Mouse (Mus musculus): Measurements from ENCODE around the gene 4930562C15Rik.

Gene 4930562C15Rik

GRCm38 (mm10) chr16:4894201-4894908 lies 59.1 kb downstream of the 4930562C15Rik start:
- DNase-seq: peak; percentile 95

- DNase-seq: peak; percentile 99
Observed at GRCm38 (mm10) chr16:4896249-4897027, 61.2 kb downstream of the 4930562C15Rik start.

GRCm38 (mm10) chr16:4897146-4897730 lies 62.0 kb downstream of the 4930562C15Rik start:
- peak; percentile 91 for DNase-seq

DNA sequence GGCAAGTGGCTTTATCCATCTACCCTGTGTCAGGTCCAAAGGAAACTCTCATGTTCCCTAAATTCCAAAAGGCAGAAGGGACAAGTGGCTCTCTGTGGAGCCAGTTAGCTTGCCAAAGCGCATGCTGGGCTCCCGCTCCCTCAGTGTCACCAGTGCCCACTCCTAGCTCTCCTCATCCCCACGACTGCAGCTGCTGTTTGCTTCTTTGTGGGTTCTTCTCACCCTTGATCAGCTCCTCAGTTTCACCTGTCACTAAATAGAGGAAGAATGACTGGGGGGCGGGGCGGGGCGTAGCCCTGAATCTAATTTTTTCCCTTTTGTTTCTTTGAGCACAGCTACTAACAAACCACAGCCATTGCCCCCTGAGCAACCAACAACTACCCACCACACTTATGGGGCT lies 63.7 kb downstream of the 4930562C15Rik start:
- peak; percentile 87 for DNase-seq

GRCm38 (mm10) chr16:4899711-4900110 lies 64.5 kb downstream of the 4930562C15Rik start:
- no peak for DNase-seq

- no peak for DNase-seq
Observed at GRCm38 (mm10) chr16:4901167-4901566, 66.0 kb downstream of the 4930562C15Rik start.

DNA sequence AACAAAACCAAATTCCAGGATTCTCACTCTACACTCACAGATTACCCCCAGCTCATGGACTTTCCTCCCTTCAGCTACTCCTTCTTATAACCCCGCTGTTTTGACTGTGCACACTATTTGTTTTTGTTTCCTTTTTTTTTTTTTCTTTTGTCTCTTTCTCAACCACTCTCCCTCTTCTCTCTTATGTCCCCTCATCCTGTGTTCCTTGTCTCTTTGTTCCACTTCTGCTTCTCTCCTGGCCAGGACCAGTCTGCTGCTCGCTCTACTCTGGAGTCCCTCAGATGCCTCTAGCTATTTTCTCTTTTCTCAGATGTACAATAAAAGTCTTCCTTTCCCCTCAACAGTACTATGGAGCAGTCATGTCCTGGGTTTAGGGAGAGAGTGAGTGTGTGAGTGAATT lies 67.2 kb downstream of the 4930562C15Rik start:
- no peak for DNase-seq

DNA sequence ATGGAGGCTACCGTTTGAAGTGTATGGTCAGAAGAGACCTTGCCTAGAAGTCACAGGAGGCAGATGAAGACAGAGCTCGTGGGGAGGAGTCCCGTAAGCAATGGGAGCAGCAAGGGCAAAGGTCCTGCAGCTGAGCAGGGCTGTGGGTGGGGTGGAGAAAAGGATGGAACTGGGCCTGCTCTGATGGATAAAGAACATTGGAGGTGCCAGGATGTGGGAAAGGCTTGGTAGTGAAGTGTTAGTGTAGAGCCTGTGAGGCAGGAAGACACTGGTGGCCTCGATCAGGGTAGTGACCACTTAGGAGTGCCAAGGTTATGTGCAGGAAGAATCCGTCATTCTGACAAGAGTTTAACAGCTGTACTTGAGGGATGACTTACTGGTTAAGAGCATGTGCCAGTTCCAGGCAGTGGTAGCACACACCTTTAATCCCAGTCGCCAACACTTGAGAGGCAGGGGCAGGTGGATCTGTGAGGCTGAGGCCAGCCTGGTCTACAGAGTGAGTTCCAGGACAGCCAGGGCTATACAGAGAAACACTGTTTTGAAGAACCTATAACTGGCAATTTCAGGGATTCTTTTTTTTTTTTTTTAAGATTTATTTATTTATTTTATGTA lies 68.4 kb downstream of the 4930562C15Rik start:
- peak; percentile 88 for DNase-seq

DNA sequence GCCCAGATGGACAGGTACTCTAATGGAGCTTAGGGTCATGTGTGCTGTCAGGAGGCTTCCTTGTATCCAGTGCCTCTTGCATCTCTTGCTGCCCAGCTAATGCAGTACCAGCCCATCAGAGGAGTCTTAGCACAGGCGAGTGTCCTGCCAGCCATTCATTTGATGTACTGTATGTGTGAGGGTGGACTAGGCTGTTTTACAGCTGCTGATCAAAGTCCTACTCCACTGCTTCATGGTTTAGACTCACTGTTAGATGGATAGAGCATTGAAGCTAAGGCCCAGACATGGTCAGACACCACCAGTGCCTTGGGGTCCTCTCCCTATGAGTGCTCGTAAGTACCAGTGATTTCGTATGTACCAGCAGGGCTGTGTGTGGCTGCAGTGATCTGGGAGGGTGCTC lies 69.7 kb downstream of the 4930562C15Rik start:
- no peak for DNase-seq

GRCm38 (mm10) chr16:4905591-4905990 lies 70.4 kb downstream of the 4930562C15Rik start:
- DNase-seq: no peak

- no peak for DNase-seq
Observed at GRCm38 (mm10) chr16:4906559-4906958, 71.3 kb downstream of the 4930562C15Rik start.

DNA sequence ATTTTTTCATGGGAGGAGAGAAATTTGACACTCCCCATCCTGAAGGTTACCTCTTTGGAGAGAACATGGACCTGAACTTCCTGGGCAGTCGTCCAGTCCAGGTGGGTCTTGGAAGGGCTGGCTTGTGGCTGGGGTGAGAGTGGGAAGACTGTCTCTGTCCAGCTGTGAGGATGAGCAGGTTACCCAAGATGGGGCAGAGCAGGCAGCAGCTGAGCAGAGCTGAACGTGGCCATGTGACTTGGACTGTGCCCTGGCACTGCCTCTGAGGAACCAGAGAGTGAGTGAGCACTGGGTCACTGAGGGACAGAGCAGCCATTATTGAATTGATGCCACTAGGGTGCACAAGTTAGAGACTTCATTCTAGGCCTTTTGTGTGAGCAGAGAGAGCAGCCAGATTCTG lies 72.2 kb downstream of the 4930562C15Rik start:
- peak; percentile 93 for DNase-seq

DNA sequence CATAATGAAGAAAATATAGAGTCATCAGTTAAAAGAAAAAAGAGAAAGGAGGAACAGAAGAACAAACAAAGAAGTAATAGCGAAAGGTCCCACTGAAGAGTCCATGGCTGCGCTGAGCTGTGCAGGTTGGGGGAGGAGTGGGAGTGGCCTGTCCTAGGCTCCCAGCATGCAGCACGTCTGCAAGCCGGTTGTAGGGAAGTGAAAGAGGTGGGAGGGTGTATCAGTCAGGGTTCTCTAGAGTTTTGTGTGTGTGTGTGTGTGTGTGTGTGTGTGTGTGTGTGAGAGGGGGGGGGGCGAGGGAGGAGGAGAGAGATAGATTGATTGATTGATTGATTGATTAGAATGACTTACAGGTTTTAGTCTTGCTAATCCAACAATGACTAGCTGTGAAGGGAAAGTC lies 72.8 kb downstream of the 4930562C15Rik start:
- no peak for DNase-seq

DNA sequence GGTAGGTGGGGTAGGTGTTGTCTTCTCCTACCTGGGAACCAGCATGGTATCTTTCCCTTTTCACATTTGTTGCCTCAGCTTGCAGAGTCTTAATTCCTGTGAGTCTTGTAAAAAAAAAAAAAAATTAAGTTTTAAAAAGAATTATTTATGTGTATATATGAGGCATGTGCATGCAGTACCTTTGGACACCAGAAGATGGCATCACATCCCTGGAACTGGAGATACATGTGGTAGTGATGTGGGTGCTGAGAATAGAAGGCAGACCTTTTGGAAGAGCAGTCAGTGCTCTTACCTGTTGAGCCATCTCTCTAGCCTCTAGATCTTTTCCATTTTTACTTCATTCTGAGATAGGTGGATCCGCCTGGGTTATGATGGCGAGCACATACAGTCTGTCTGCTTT lies 74.5 kb downstream of the 4930562C15Rik start:
- DNase-seq: no peak

- DNase-seq: no peak
Observed at GRCm38 (mm10) chr16:4910758-4911157, 75.5 kb downstream of the 4930562C15Rik start.

DNA sequence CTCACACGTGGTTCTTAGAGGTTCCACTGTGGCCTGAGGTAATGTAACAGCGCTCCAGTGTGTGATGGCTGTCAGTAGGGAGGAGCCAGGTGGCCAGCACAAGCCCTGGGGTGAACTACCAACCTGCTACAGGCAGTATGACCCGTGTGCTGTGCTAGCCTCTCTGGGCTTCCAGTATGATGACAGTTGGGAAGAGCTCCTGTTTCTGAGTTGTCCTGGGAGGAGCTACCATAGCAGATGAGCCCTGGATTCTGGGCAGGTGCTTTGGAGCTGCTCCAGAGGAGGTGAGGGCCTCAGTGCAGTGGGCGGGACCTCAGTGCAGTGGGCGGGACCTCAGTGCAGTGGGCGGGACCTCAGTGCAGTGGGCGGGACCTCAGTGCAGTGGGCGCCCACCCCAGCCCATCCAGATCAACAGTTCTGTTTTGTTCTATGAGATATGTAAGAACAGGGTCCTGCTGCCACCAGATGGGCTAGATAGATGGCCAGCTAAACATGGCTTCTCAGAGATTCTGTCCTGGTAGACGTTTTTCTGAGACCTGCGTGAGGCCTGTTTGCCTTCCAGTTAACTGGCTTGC lies 76.9 kb downstream of the 4930562C15Rik start:
- peak; percentile 88 for DNase-seq

GRCm38 (mm10) chr16:4912907-4913782 lies 77.9 kb downstream of the 4930562C15Rik start:
- peak; percentile 93 for DNase-seq

- peak; percentile 97 for DNase-seq
Observed at GRCm38 (mm10) chr16:4913783-4914735, 78.8 kb downstream of the 4930562C15Rik start.

DNA sequence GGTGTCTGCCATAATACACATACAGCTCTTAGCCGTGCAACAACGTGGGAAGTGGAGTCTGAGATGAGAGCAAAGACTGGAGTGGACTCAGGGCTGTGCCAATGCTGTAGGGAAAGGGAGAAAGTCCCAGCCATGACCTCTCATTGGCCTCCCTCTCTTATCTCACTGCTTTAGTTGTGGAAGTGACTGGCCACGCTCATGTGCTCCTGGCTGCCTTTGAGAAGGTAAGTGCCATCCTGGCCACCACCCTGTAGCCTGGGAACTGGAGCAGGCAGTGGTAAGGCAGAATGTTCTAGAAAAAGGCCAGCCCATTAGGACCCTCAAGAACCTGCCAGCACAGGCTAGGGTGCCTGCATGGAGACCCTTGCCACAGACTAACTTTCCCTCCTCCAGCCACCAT lies 80.7 kb downstream of the 4930562C15Rik start:
- DNase-seq: peak; percentile 94

- no peak for DNase-seq
Observed at GRCm38 (mm10) chr16:4916608-4917007, 81.4 kb downstream of the 4930562C15Rik start.
